Mouse (Mus musculus): ENCODE measurements around the gene Mthfd2l.

DNA sequence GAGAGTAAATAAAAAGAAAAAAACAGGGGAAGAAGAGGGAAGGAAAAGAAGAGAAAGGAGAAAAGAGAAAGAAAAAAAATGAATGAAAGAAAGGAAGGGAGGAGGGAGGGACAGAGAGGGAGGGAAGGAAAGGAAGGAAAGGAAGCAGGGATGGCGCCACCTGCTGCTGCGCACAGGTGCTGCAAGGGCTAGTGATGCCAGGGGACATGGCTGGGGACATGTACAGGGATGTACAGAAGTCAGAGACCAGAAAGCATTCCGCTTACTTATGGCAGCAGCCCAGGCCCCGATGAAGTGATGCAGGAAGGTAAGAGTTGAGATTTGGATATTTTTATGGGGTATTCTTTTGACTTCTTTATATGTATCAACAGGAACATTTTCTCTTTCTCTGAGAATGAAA is 33.4 kb downstream of the Mthfd2l start:
- peak; percentile 83 for TF ChIP-seq CTCF (IDR thresholded peaks at IDR 0.05; ENCODE audit: insufficient read depth, low read length)
- TF ChIP-seq POLR2A (IDR thresholded peaks at IDR 0.05; ENCODE audit: borderline replicate concordance, extremely low read depth, low read depth, low read length), result no peak
